In the genomic region with DNA sequence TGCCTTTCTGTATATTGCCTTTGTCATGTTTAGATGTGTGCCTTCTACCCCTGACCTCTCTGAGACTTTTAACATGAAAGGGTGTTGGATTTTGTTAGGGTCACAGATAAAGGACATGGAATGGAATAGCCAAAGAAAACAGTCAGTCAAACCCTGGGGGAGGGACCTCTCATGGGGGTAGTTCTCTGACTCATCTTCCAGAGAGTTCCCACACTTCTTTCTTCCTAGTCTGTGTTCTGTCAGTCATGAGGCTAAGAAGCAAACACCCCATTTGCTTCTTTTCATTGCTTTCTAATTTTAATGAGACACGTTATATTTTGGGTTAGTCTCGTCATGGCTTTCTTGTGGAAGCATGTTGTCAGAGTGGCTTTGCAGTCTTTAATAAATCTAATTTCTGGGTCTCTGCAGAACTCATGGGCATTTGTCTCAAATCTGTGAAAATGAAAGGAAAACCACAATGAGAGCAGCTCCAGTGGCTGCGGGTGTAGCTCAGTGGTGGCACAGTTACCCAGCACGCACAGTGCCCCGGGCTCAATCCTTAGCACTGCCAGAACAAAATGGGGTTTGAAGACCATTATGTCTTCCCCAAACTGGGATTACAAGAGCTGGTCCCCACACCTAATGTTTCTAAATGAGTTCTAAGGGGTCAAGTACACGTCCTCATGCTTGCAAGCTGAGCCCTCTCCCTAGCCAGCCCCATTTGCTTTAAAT, we compare ENCODE assay signal across 22 mouse cellular contexts.
DNase-seq lines count a peak whose midpoint lies in the region; ATAC-seq and TF ChIP-seq lines count a peak whose summit lies in the region.
"Had no signal": no experiment of that assay in that cellular context is flagged by ENCODE, and none has a peak within 500 bp of the region (broad histone marks: within the 10 kb centered on the region; RNA-seq: fewer than 3 reads in every experiment).

No protein-coding gene starts in this region.

- TF ChIP-seq RAD21 in CH12.LX (IDR thresholded peaks at IDR 0.05; ENCODE audit: low read depth, low read length), result no peak

- H3K27ac ChIP-seq in CH12.LX (ENCODE audit: insufficient read depth, low read depth), result no peak overlapping the region
- H3K27ac ChIP-seq: embryonic facial prominence, embryonic 13.5 days; forebrain, embryonic 15.5 days; hindbrain, embryonic 15.5 days had no signal

- TF ChIP-seq CTCF in CH12.LX (conservative IDR thresholded peaks at IDR 0.05 in 1 of 2, IDR thresholded peaks at IDR 0.05 in 1 of 2; ENCODE audit: low read depth in 2 of 2, low read length in 2 of 2), result no peak

- peak; percentile 56; the same call in 1 of the 2 replicates for ATAC-seq in monocyte, adult 5-6 weeks (replicated peaks; ENCODE audit: insufficient number of reproducible peaks, low FRiP score, low TSS enrichment, poor library complexity, severe bottlenecking)
- ATAC-seq: forebrain, embryonic 15.5 days; midbrain, embryonic 16.5 days had no signal

- H3K9ac ChIP-seq in CH12.LX (ENCODE audit: insufficient read depth, low read depth), result peak overlapping the region; percentile 23; the same call in 1 of the 2 replicates
- H3K9ac ChIP-seq: embryonic facial prominence, embryonic 13.5 days; forebrain, embryonic 15.5 days; hindbrain, embryonic 15.5 days; lung, embryonic 14.5 days had no signal

- H3K4me3 ChIP-seq in CH12.LX (replicated peaks in 1 of 3; ENCODE audit: low read depth in 2 of 3, low read length in 2 of 3, poor library complexity in 1 of 3), result peak overlapping the region in 2 of 3 experiments; percentile 6 to 18
- H3K4me3 ChIP-seq: embryonic facial prominence, embryonic 13.5 days; forebrain, embryonic 15.5 days; hindbrain, embryonic 15.5 days had no signal

- no peaks in the 10 kb centered on the region for H3K36me3 ChIP-seq in CH12.LX (replicated peaks in 1 of 2; ENCODE audit: control insufficient read depth in 1 of 2, insufficient read depth in 1 of 2, low read length in 1 of 2)
- H3K36me3 ChIP-seq: forebrain, embryonic 15.5 days; hindbrain, embryonic 15.5 days had no signal

- no peaks in the 10 kb centered on the region for H3K27me3 ChIP-seq in CH12.LX (replicated peaks)
- H3K27me3 ChIP-seq: embryonic facial prominence, embryonic 13.5 days; forebrain, embryonic 15.5 days; hindbrain, embryonic 15.5 days had no signal

- TF ChIP-seq EP300 in CH12.LX (IDR thresholded peaks at IDR 0.05; ENCODE audit: low read length), result no peak

- peak; percentile 23 to 25 for DNase-seq in B cell, adult 2 months
- DNase-seq in CH12.LX (ENCODE audit: extremely low read depth), result no peak
- peak; percentile 29 for DNase-seq in induced T-regulatory cell, adult 2 months (ENCODE audit: low read depth)
- no peak for DNase-seq in gastrocnemius, postnatal 25 days
- no peak for DNase-seq in layer of hippocampus, adult 9-11 months
- DNase-seq in layer of hippocampus, adult 18-20 months (ENCODE audit: low spot score in 2 of 2), result no peak
- DNase-seq in cerebellum, postnatal 36 days, result no peak
- DNase-seq: adrenal gland, adult 2 months; cerebellum, adult 9-11 months; gastrocnemius, postnatal 36 days; heart, postnatal 10 days; kidney, adult 8-10 months; kidney, postnatal 25 days; lung, embryonic 14.5 days; lung, postnatal 4 days had no signal

- H3K9me3 ChIP-seq in CH12.LX (replicated peaks; ENCODE audit: low read length), result no peaks in the 10 kb centered on the region
- H3K9me3 ChIP-seq: embryonic facial prominence, embryonic 13.5 days; forebrain, embryonic 15.5 days; hindbrain, embryonic 15.5 days had no signal

- no peak for TF ChIP-seq POLR2A in CH12.LX (IDR thresholded peaks at IDR 0.05; ENCODE audit: low read depth, low read length)

- in situ Hi-C loops in CH12.LX (cut with MboI; ENCODE audit: low pct_ligation_motif_present, low pct_unique_long_range_greater_than_20kb, low sequenced_read_pairs), result no loop called here

- peak overlapping the region; percentile 30 for H3K4me2 ChIP-seq in CH12.LX (ENCODE audit: insufficient read depth, low read depth, poor library complexity, severe bottlenecking)
- H3K4me2 ChIP-seq: embryonic facial prominence, embryonic 13.5 days; forebrain, embryonic 15.5 days; heart, embryonic 11.5 days; hindbrain, embryonic 15.5 days; liver, embryonic 11.5 days; lung, embryonic 14.5 days had no signal

- dilution Hi-C loops in CH12.LX (cut with MboI; ENCODE audit: extremely low pct_ligation_motif_present, extremely low pct_unique_long_range_greater_than_20kb, low sequenced_read_pairs), result no loop called here

- no peaks in the 10 kb centered on the region for H3K79me2 ChIP-seq in CH12.LX (replicated peaks; ENCODE audit: control insufficient read depth, extremely low read depth, insufficient read depth, poor library complexity, severe bottlenecking)

- H3K4me1 ChIP-seq in CH12.LX (ENCODE audit: control insufficient read depth in 1 of 2, insufficient read depth in 2 of 2), result no peaks in the 10 kb centered on the region
- H3K4me1 ChIP-seq: embryonic facial prominence, embryonic 13.5 days; forebrain, embryonic 15.5 days; hindbrain, embryonic 15.5 days had no signal

TF ChIP-seq in CH12.LX, 34 proteins besides CTCF, POLR2A, EP300 and RAD21:
- no peak for TF ChIP-seq HCFC1 (IDR thresholded peaks at IDR 0.05; ENCODE audit: low read depth, low read length)
- no peak for TF ChIP-seq ELF1 (IDR thresholded peaks at IDR 0.05; ENCODE audit: low read depth, low read length)
- TF ChIP-seq TBP (conservative IDR thresholded peaks at IDR 0.05; ENCODE audit: low read depth, low read length), result no peak
- TF ChIP-seq ZNF384 (IDR thresholded peaks at IDR 0.05; ENCODE audit: low read depth, low read length), result no peak
- no peak for TF ChIP-seq KAT2A (IDR thresholded peaks at IDR 0.05; ENCODE audit: insufficient replicate concordance, low read length)
- TF ChIP-seq CHD2 (IDR thresholded peaks at IDR 0.05; ENCODE audit: low read length), result no peak
- TF ChIP-seq ZKSCAN1 (IDR thresholded peaks at IDR 0.05; ENCODE audit: borderline replicate concordance, low read depth, low read length), result no peak
TF ChIP-seq in CH12.LX: peak in this region for 0.

Comparison
In these comparisons a context has a peak if more than half of its experiments do, and no peak if none do; other contexts are left out.
1. DNase-seq: peak in B cell, adult 2 months (2 of 2) and induced T-regulatory cell, adult 2 months (single experiment); none in CH12.LX (single experiment), gastrocnemius, postnatal 25 days (single experiment), layer of hippocampus, adult 9-11 months (single experiment), layer of hippocampus, adult 18-20 months (0 of 2) and cerebellum, postnatal 36 days (0 of 2).